Mouse (Mus musculus): ENCODE results near the gene Ccdc34.

GRCm38 (mm10) chr2:109986036-109986785 lies 31.4 kb upstream of the Ccdc34 start:
- no peak for TF ChIP-seq CTCF (IDR thresholded peaks at IDR 0.05; ENCODE audit: control insufficient read depth, insufficient read depth, insufficient replicate concordance, low read depth, low read length)
- TF ChIP-seq POLR2A (IDR thresholded peaks at IDR 0.05; ENCODE audit: control insufficient read depth, low read depth, low read length): no peak

Measured in testis, adult 2 months (tissue).